Mouse (Mus musculus) intestine, postnatal 0 days (tissue): ENCODE measurements around the gene Glb1. TPM values are rescaled to one million over a fixed set of nuclear protein-coding genes. Genes with fewer than 3 reads are reported as not detected.

Experiments
- ATAC-seq: fragments of 200-750 bp; cut with Nextera tagmentation; 2 replicates; pipeline ENCODE4 v1.8.0; 2017; ENCODE audit warnings: mild to moderate bottlenecking, moderate TSS enrichment, moderate library complexity
- H3K27ac ChIP-seq: fragments of 300-500 bp; sonication (generic); 2 replicates; pipeline ENCODE4 v1.5.1; 2014; ENCODE audit warnings: mild to moderate bottlenecking, low read depth, low read length, moderate library complexity
- H3K27me3 ChIP-seq: fragments of 300-500 bp; sonication (generic); replicated peaks from 2 replicates; pipeline ENCODE4 v1.6.1; 2014; ENCODE audit warnings: low read length, mixed read lengths; ENCODE audit not compliant: control insufficient read depth, insufficient read depth
- H3K36me3 ChIP-seq: fragments of 300-500 bp; sonication (generic); 2 replicates; pipeline ENCODE4 v1.6.1; 2014; ENCODE audit warnings: mild to moderate bottlenecking, moderate library complexity; ENCODE audit not compliant: control insufficient read depth, insufficient read depth
- H3K4me1 ChIP-seq: fragments of 300-500 bp; sonication (generic); replicated peaks from 2 replicates; pipeline ENCODE4 v1.6.1; 2014; ENCODE audit warnings: antibody characterized with exemption, low read length, mixed read lengths; ENCODE audit not compliant: control insufficient read depth, insufficient read depth
- H3K4me2 ChIP-seq: fragments of 300-500 bp; sonication (generic); replicated peaks from 2 replicates; pipeline ENCODE4 v1.6.1; 2014; ENCODE audit warnings: low read depth, mild to moderate bottlenecking, moderate library complexity
- H3K4me3 ChIP-seq: fragments of 300-500 bp; sonication (generic); 2 replicates; pipeline ENCODE4 v1.5.1; 2014; ENCODE audit warnings: low read depth, low read length
- H3K9ac ChIP-seq: fragments of 300-500 bp; sonication (generic); 2 replicates; pipeline ENCODE4 v1.6.1; 2014; ENCODE audit warnings: mild to moderate bottlenecking, low read depth, low read length
- H3K9me3 ChIP-seq: fragments of 300-500 bp; sonication (generic); 2 replicates; pipeline ENCODE4 v1.6.1; 2016; ENCODE audit warnings: mixed run types; ENCODE audit not compliant: control insufficient read depth
- CTCF ChIP-seq: sonication (generic); IDR thresholded peaks from 2 replicates; pipeline ENCODE4 v1.5.1; 2016; ENCODE audit warnings: low read depth, mild to moderate bottlenecking, control low read depth, antibody characterized with exemption, moderate library complexity
- WGBS: fragments of 180-500 bp; shearing (Covaris S2); extraction: QIAGEN DNeasy Blood & Tissue Kit; methylation state at CpG from one replicate; pipeline ENCODE4 v1.1.7; 2014; 5-methylcytosine and 5-hydroxymethylcytosine counted together
- polyA plus RNA-seq: library from polyadenylated mRNA; unstranded; fragments of >200 nt; fragmentation: Nextera tagmentation; extraction: Ambion mirVana; gene quantifications from 2 replicates; pipeline ENCODE4 v1.2.1, GENCODE M21; 2015

Gene Glb1
- polyA plus RNA-seq, 1 experiment from 2014 or later: 491 TPM

DNA sequence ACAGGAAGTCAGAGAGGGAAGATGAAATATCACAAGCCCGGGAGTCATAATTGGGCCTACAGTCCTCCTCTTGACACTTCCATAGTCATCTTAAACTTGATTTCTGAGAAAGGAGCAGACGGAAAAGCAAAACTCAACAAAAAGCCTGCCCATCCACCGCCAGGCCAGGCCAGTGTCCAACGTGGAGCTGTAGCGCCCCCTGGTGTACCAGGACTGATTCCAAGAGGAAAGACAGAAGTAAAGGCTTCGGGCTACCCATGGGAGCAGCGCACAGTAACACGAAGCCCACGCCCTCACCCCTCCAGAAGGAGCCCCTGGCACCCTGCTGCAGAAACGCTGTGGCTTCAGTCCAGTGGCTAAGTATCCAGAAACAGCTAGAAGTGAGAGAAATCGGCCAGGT is 97.3 kb downstream of the Glb1 start:
- no peak for ATAC-seq
- H3K9me3 ChIP-seq: no peaks in the 10 kb centered on the region

DNA sequence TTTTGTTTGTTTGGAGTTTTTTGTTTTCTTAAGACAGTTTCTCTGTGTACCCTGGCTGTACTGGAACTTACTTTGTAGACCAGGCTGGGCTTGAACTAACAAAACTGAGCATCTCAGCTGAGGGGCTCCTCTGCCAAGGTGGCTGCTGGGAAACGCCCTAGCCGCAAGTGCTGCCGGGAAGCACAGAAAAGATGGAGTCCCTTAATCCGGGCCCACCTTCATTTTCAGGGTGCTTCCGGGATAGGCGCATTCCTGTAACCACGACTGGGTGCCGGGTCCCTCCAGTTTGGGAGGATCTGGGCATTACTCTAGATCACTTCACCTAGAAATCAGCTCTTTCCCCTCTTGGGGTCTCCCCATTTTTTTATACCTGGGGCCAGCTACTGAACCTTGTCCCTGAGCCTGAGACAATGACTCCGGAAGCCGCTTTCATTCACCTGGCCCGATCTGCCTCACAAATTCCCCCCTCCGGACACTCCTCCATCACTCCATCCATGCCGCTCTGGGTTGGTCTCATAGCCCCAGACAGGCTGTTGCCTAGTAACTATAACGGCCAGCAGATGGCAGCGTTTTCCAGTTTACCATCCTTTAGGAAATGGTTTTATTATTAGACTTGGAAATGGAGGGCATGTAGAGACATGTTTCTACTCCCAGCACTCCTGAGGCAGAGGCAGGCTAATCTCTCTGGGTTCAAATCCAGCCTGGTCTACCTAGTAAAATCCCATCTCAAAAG is 99.1 kb downstream of the Glb1 start:
- H3K27ac ChIP-seq: no peak overlapping the region
- peak; percentile 86 for TF ChIP-seq CTCF
- H3K36me3 ChIP-seq: no peaks in the 10 kb centered on the region
- no peak overlapping the region for H3K4me3 ChIP-seq
- H3K4me1 ChIP-seq: 0 out of 2 replicates have a peak, but pooled peaks cover 3% of the 10 kb centered on the region
- no peaks in the 10 kb centered on the region for H3K9me3 ChIP-seq
- H3K9ac ChIP-seq: no peak overlapping the region
- no peaks in the 10 kb centered on the region for H3K27me3 ChIP-seq
- 23% methylated on average over 15 of the region's 15 CpGs for WGBS
- H3K4me2 ChIP-seq: no peak overlapping the region
- ATAC-seq: no peak

More for the DNA sequence above, 97.3 kb downstream of the Glb1 start:
- H3K4me1 ChIP-seq: no peaks in the 10 kb centered on the region
- H3K36me3 ChIP-seq: no peaks in the 10 kb centered on the region
- TF ChIP-seq CTCF: peak; percentile 98
- H3K4me3 ChIP-seq: no peak overlapping the region
- no peak overlapping the region for H3K9ac ChIP-seq
- no peak overlapping the region for H3K27ac ChIP-seq
- no peaks in the 10 kb centered on the region for H3K27me3 ChIP-seq
- H3K4me2 ChIP-seq: peak overlapping the region; percentile 32
- WGBS: 9% methylated on average over 11 of the region's 11 CpGs

DNA sequence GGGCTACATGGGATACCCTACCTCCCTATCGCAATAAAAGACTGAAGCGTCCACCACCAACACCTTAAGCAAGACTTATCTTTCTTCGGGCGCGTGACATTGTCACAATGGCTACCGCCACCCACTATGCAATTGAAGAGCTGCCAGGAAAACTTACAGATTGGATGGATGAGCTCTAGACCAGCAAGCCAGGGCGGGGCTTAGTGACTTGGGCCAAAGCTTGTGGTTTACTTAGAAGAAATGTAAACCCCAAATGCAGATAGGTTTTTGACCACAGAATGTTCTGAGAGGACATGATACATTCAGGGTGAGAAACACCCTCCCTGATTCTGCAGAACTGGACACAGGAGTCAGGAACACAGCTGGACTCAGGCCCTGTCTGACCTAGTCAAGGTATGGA is 100.2 kb downstream of the Glb1 start:
- Histone ChIP-seq H3K27ac (no peak overlapping the region), H3K4me1 (0 out of 2 replicates have a peak, but pooled peaks cover 3% of the 10 kb centered on the region), H3K9me3 (no peaks in the 10 kb centered on the region), H3K27me3 (no peaks in the 10 kb centered on the region), H3K4me2 (no peak overlapping the region), H3K36me3 (no peaks in the 10 kb centered on the region), H3K9ac (no peak overlapping the region), H3K4me3 (no peak overlapping the region)
- no peak for TF ChIP-seq CTCF
- ATAC-seq: no peak
- WGBS: 81% methylated on average over 7 of the region's 7 CpGs

DNA sequence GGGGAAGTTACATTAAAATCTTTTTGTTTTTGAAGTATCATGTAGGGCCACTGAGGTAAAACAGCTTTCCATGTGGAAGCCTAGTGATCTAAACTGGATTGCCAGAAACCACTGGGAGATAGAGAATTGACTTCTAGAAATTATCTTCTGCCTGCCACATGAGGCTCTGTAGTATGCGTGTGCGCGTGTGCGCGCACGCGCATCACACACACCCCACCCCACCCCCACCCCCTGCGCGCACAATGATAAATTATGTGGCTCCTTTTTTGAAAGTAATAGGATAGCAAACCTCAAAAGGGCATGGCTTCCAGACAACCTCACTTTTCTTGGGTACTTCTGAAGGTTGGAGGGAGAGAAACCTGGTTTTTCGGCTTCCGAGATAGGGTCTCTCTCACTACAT is 101.0 kb downstream of the Glb1 start:
- H3K9ac ChIP-seq: no peak overlapping the region
- WGBS: 93% methylated on average over 11 of the region's 11 CpGs
- 0 out of 2 replicates have a peak, but pooled peaks cover 3% of the 10 kb centered on the region for H3K4me1 ChIP-seq
- H3K4me2 ChIP-seq: no peak overlapping the region
- H3K9me3 ChIP-seq: no peaks in the 10 kb centered on the region
- no peak for ATAC-seq
- TF ChIP-seq CTCF: no peak
- H3K27ac ChIP-seq: no peak overlapping the region
- no peak overlapping the region for H3K4me3 ChIP-seq
- no peaks in the 10 kb centered on the region for H3K27me3 ChIP-seq
- H3K36me3 ChIP-seq: no peaks in the 10 kb centered on the region

DNA sequence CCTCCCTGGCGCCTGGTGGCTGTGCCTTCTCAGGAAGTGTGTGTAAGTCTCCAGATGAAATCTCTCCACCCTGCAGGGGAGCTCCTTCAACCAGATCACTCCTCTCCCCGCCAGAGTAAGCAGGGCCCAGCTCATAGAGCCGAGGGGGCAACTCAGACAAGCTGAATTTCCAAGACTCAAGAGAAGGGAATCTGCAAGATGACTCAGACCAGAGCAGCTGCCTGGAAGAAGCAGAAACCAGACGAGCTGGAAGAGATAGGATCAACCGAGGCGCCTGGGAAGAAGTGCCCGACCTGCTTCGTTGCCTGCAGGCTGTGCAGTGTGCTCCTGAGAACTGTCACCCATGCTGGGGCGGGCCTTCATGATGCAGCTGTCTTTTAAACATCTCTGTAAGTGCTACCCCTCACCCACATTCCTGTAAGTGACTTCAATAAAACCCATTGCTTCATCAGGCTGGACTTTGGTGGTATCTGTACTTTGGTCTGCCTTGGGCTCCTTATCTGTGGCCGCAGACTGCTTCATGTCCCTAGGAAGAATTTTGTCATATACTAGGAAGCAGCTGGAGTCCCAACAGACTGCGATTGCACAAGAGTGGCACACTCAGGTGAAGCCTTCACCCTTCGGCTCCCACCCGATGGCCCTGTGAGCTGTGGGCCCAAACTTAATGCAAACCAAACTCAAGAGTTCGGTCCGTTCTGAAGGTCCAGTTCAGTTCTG is 102.0 kb downstream of the Glb1 start:
- Histone ChIP-seq H3K9ac (no peak overlapping the region), H3K27me3 (no peaks in the 10 kb centered on the region), H3K27ac (peak overlapping the region; percentile 70), H3K4me3 (no peak overlapping the region), H3K36me3 (no peaks in the 10 kb centered on the region), H3K4me2 (peak overlapping the region; percentile 35), H3K4me1 (0 out of 2 replicates have a peak, but pooled peaks cover 3% of the 10 kb centered on the region), H3K9me3 (no peaks in the 10 kb centered on the region)
- WGBS: 35% methylated on average over 15 of the region's 15 CpGs
- TF ChIP-seq CTCF: no peak
- ATAC-seq: peak; percentile 83

DNA sequence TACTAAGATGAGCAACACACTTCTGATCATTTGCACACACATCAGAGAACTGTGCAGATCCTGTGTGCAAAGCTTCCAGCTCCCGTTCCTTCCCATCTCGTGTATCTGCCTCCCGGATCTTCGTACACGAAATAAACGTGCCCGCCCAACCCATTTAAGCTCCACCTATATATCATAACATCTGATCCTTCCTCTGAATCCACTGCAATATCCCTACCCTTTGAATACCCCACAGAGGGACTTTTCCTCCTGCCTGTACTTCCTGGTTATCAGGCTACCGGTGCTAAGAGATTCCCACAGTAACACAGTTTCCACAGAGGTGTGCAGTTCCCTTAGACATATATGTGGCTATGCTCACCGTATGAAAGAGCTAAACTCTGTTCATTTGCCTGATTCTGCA is 103.9 kb downstream of the Glb1 start, which contains the start of gene Ccr4:
TSS of gene Ccr4 (minus strand) at position 101 of the 400 bp plus-strand sequence.
- 41% methylated on average over 9 of the region's 9 CpGs for WGBS
- 0 out of 2 replicates have a peak, but pooled peaks cover 3% of the 10 kb centered on the region for H3K4me1 ChIP-seq
- H3K4me3 ChIP-seq: no peak within 1 kb of the TSS
- no peak within 1 kb of the TSS for H3K9ac ChIP-seq
- H3K27ac ChIP-seq: peak within 1 kb of the TSS; percentile 35
- H3K4me2 ChIP-seq: 0 out of 2 replicates have a peak within 1 kb of the TSS, but pooled peaks have one; percentile 4
- no peaks in the 10 kb centered on the region for H3K9me3 ChIP-seq
- H3K27me3 ChIP-seq: no peaks in the 10 kb centered on the region
- no peak; the same call in 1 of the 2 replicates for ATAC-seq
- H3K36me3 ChIP-seq: no peaks in the 10 kb centered on the region
- no peak for TF ChIP-seq CTCF
